Mouse (Mus musculus): ENCODE measurements around the gene Ankrd65. TPM values are rescaled to one million over a fixed set of nuclear protein-coding genes. Genes with fewer than 3 reads are reported as not detected.

Gene Ankrd65
- polyA plus RNA-seq, 1 experiment = 0.49 TPM

- 24% methylated on average over 9 of the region's 9 CpGs for WGBS
- Histone ChIP-seq H3K27ac (ENCODE audit: insufficient read depth, low read length) (peak overlapping the region; percentile 45), H3K36me3 (ENCODE audit: control insufficient read depth, insufficient read depth, low read length) (no peaks in the 10 kb centered on the region), H3K4me3 (ENCODE audit: extremely low read depth, insufficient read depth, insufficient read length) (no peak overlapping the region), H3K27me3 (ENCODE audit: control insufficient read depth, insufficient read depth, low read length) (no peaks in the 10 kb centered on the region), H3K4me1 (ENCODE audit: control insufficient read depth, insufficient read depth, insufficient read length) (peaks cover 17% of the 10 kb centered on the region)
- no peak for TF ChIP-seq CTCF (IDR thresholded peaks at IDR 0.05; ENCODE audit: extremely low read depth, insufficient read depth, insufficient read length, insufficient replicate concordance)
- no peak for TF ChIP-seq POLR2A (IDR thresholded peaks at IDR 0.05; ENCODE audit: low read depth, low read length)
- DNase-seq (ENCODE audit: low read depth in 1 of 2, low spot score in 2 of 2) = peak in 1 of 2 experiments; percentile 38
Measured at GRCm38 (mm10) chr4:155774971-155775740, 15.1 kb upstream of the Ankrd65 start.

GRCm38 (mm10) chr4:155775855-155776254, 14.4 kb upstream of the Ankrd65 start:
- no peak for DNase-seq (ENCODE audit: low read depth in 1 of 2, low spot score in 2 of 2)
- WGBS = 80% methylated on average over 3 of the region's 3 CpGs
- Histone ChIP-seq H3K27ac (ENCODE audit: insufficient read depth, low read length) (peak overlapping the region; percentile 9), H3K36me3 (ENCODE audit: control insufficient read depth, insufficient read depth, low read length) (no peaks in the 10 kb centered on the region), H3K4me1 (ENCODE audit: control insufficient read depth, insufficient read depth, insufficient read length) (peaks cover 13% of the 10 kb centered on the region), H3K27me3 (ENCODE audit: control insufficient read depth, insufficient read depth, low read length) (no peaks in the 10 kb centered on the region), H3K4me3 (ENCODE audit: extremely low read depth, insufficient read depth, insufficient read length) (no peak overlapping the region)
- TF ChIP-seq CTCF (IDR thresholded peaks at IDR 0.05; ENCODE audit: extremely low read depth, insufficient read depth, insufficient read length, insufficient replicate concordance) (no peak), POLR2A (IDR thresholded peaks at IDR 0.05; ENCODE audit: low read depth, low read length) (no peak)

- Histone ChIP-seq H3K27me3 (ENCODE audit: control insufficient read depth, insufficient read depth, low read length) (no peaks in the 10 kb centered on the region), H3K4me1 (ENCODE audit: control insufficient read depth, insufficient read depth, insufficient read length) (peaks cover 13% of the 10 kb centered on the region), H3K27ac (ENCODE audit: insufficient read depth, low read length) (peak overlapping the region; percentile 31), H3K4me3 (ENCODE audit: extremely low read depth, insufficient read depth, insufficient read length) (no peak overlapping the region), H3K36me3 (ENCODE audit: control insufficient read depth, insufficient read depth, low read length) (no peaks in the 10 kb centered on the region)
- TF ChIP-seq CTCF (IDR thresholded peaks at IDR 0.05; ENCODE audit: extremely low read depth, insufficient read depth, insufficient read length, insufficient replicate concordance) = no peak
- DNase-seq (ENCODE audit: low read depth in 1 of 2, low spot score in 2 of 2) = no peak
- 42% methylated on average over 2 of the region's 2 CpGs for WGBS
Measured at GRCm38 (mm10) chr4:155776704-155777335, 13.4 kb upstream of the Ankrd65 start.

- Histone ChIP-seq H3K27ac (ENCODE audit: insufficient read depth, low read length) (no peak overlapping the region), H3K4me3 (ENCODE audit: extremely low read depth, insufficient read depth, insufficient read length) (no peak overlapping the region), H3K4me1 (ENCODE audit: control insufficient read depth, insufficient read depth, insufficient read length) (peaks cover 13% of the 10 kb centered on the region), H3K36me3 (ENCODE audit: control insufficient read depth, insufficient read depth, low read length) (no peaks in the 10 kb centered on the region), H3K27me3 (ENCODE audit: control insufficient read depth, insufficient read depth, low read length) (no peaks in the 10 kb centered on the region)
- TF ChIP-seq POLR2A (IDR thresholded peaks at IDR 0.05; ENCODE audit: low read depth, low read length) (no peak), CTCF (IDR thresholded peaks at IDR 0.05; ENCODE audit: extremely low read depth, insufficient read depth, insufficient read length, insufficient replicate concordance) (no peak)
- WGBS = 89% methylated on average over 2 of the region's 2 CpGs
- DNase-seq (ENCODE audit: low read depth in 1 of 2, low spot score in 2 of 2) = no peak
Measured at GRCm38 (mm10) chr4:155777816-155778215, 12.4 kb upstream of the Ankrd65 start.

- peaks cover 13% of the 10 kb centered on the region for H3K4me1 ChIP-seq (ENCODE audit: control insufficient read depth, insufficient read depth, insufficient read length)
- no peak for DNase-seq (ENCODE audit: low read depth in 1 of 2, low spot score in 2 of 2)
- H3K27ac ChIP-seq (ENCODE audit: insufficient read depth, low read length) = no peak overlapping the region
- H3K27me3 ChIP-seq (ENCODE audit: control insufficient read depth, insufficient read depth, low read length) = peaks cover 1% of the 10 kb centered on the region; the same call in 1 of the 2 replicates
- TF ChIP-seq POLR2A (IDR thresholded peaks at IDR 0.05; ENCODE audit: low read depth, low read length) (no peak), CTCF (IDR thresholded peaks at IDR 0.05; ENCODE audit: extremely low read depth, insufficient read depth, insufficient read length, insufficient replicate concordance) (no peak)
- no peak overlapping the region for H3K4me3 ChIP-seq (ENCODE audit: extremely low read depth, insufficient read depth, insufficient read length)
- no peaks in the 10 kb centered on the region for H3K36me3 ChIP-seq (ENCODE audit: control insufficient read depth, insufficient read depth, low read length)
- 84% methylated on average over 4 of the region's 4 CpGs for WGBS
Measured at GRCm38 (mm10) chr4:155779498-155779897, 10.7 kb upstream of the Ankrd65 start.

- no peak for TF ChIP-seq POLR2A (IDR thresholded peaks at IDR 0.05; ENCODE audit: low read depth, low read length)
- TF ChIP-seq CTCF (IDR thresholded peaks at IDR 0.05; ENCODE audit: extremely low read depth, insufficient read depth, insufficient read length, insufficient replicate concordance) = no peak
- Histone ChIP-seq H3K27ac (ENCODE audit: insufficient read depth, low read length) (no peak overlapping the region), H3K4me3 (ENCODE audit: extremely low read depth, insufficient read depth, insufficient read length) (no peak overlapping the region), H3K27me3 (ENCODE audit: control insufficient read depth, insufficient read depth, low read length) (peaks cover 2% of the 10 kb centered on the region; the same call in 1 of the 2 replicates), H3K36me3 (ENCODE audit: control insufficient read depth, insufficient read depth, low read length) (no peaks in the 10 kb centered on the region), H3K4me1 (ENCODE audit: control insufficient read depth, insufficient read depth, insufficient read length) (peaks cover 5% of the 10 kb centered on the region)
- peak in 1 of 2 experiments; percentile 3 for DNase-seq (ENCODE audit: low read depth in 1 of 2, low spot score in 2 of 2)
- WGBS = 65% methylated on average over 6 of the region's 6 CpGs
Measured at GRCm38 (mm10) chr4:155780895-155781294, 9.3 kb upstream of the Ankrd65 start.
